Mouse (Mus musculus) cortical plate, adult 2 months (tissue): ENCODE data around the gene P4hb. TPM values are rescaled to one million over a fixed set of nuclear protein-coding genes. Genes with fewer than 3 reads are reported as not detected.

ENCODE experiments used
- H3K27ac ChIP-seq: fragments of 200-500 bp; 2 replicates; pipeline ENCODE4 v1.5.1; 2012; ENCODE audit warnings: low read length, control low read depth, inconsistent platforms; ENCODE audit not compliant: insufficient read depth
- H3K4me1 ChIP-seq: fragments of 200-500 bp; 2 replicates; pipeline ENCODE4 v1.6.1; 2011; ENCODE audit warnings: low read length; ENCODE audit not compliant: control insufficient read depth, insufficient read depth
- H3K4me3 ChIP-seq: fragments of 200-500 bp; 2 replicates; pipeline ENCODE4 v1.5.1; 2011; ENCODE audit warnings: mild to moderate bottlenecking, low read length, control low read depth; ENCODE audit not compliant: insufficient read depth
- CTCF ChIP-seq: fragments of 200-500 bp; IDR thresholded peaks from 2 replicates; pipeline ENCODE4 v1.5.1; 2011; ENCODE audit warnings: mild to moderate bottlenecking, control low read depth, low read length; ENCODE audit not compliant: insufficient read depth; ENCODE audit errors: extremely low read depth
- POLR2A ChIP-seq: fragments of 200-500 bp; IDR thresholded peaks from 2 replicates; pipeline ENCODE4 v1.6.1; 2011; ENCODE audit warnings: mild to moderate bottlenecking, low read length, control low read depth; ENCODE audit not compliant: insufficient read depth; ENCODE audit errors: extremely low read depth
- polyA plus RNA-seq: library from polyadenylated mRNA; depleted of rRNA; stranded (reverse); fragments of >200 nt; gene quantifications from 2 replicates; pipeline ENCODE4 v1.2.3, GENCODE M21; 2012

P4hb gene
- polyA plus RNA-seq, 1 experiment = 91.2 TPM

DNA sequence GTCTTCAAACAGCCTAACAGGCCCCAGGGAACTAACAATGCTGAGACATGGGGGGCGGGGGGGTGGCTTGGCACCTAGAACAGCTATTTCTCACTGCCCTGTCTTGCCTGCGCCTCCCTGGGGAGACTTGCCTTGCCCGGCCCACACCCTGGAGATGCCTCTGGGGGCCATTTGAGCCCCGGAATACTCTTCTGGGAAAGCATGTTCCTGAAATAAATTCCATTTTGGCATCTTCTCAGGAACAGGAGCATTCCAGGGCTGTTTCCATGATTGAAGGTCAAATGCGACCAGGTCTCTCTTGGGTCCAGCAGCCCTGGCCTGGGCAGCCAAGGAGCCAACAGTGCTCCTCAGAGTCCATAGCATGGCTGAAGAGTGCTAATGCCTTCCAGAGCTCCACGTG is 30.7 kb downstream of the P4hb start:
- Histone ChIP-seq H3K27ac (no peak overlapping the region), H3K4me3 (no peak overlapping the region), H3K4me1 (no peaks in the 10 kb centered on the region)
- no peak for TF ChIP-seq CTCF
- no peak for TF ChIP-seq POLR2A

DNA sequence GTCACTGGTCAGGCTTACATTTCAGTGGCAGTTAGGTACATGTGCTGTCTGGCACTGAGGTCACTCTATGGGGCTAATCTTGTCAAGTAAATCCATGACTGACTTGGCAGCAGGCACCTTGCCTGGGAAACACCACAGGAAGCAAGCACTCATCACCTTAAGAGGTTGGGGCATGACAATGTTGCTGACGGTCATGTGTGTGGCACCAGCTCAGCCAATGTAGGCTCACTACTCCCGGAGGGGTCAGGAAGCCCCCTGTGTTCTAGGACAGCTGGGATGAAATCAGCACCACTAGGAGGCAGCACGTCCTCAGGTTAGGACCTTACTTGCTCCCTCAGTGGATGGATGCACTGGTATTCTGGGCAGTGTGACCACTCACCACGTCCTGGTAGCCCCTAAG is 31.1 kb downstream of the P4hb start:
- TF ChIP-seq POLR2A (no peak), CTCF (peak; percentile 17; the same call in 1 of the 2 replicates)
- H3K4me1 ChIP-seq = no peaks in the 10 kb centered on the region
- no peak overlapping the region for H3K27ac ChIP-seq
- H3K4me3 ChIP-seq = no peak overlapping the region

DNA sequence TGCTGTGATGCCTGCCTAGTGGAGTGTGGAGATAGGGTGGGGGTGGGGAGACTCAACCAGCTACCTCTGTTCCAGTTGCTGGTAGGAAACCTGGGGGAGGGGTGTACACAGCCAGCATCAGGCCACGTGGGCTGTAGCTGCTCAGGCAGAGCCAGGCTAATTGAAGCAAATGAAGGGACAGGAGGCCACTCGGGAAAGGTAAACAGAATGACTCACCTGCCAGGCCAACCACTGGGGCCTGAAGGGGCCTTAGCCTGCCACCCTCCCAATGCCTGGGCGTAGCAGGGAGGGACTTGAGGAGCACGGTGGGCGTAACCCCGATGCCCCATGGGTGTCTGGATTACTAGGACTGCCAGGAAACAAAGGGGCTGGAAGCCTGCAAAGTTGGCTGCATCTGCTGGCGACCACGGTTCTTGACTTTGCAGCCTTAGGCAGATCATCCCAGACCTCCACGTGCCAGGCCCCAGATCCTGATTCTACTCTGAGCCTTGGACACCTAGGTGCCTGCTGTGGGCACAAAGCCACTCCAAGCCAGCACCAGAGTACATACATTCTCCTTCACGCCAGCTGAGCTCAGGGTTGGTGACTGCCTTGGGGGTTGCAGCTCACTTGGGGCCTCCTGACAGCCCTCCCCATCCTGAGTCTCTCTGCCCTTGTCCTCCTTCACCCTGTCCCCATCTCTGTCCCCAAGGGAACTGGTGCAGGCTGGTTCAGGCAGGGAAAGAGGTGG is 33.6 kb downstream of the P4hb start:
- H3K4me3 ChIP-seq = no peak overlapping the region
- H3K27ac ChIP-seq = no peak overlapping the region
- no peak for TF ChIP-seq POLR2A
- no peak for TF ChIP-seq CTCF
- no peaks in the 10 kb centered on the region for H3K4me1 ChIP-seq

DNA sequence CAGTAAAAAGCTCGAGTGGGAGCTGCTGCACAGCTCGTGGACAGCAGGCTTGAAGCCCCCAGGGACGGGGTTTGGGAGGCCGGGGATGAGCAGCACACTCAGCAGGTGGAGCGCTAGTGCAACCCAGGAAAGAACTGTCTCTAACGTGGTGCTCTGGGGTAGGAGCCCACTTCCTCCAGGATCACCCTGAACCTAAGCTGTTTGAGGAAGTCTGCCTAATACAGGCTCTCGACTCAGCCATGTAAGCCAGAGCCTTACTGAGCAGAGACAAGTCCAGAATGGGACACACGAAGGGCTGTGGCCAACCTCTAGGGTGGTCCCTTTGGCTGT is 34.1 kb downstream of the P4hb start:
- TF ChIP-seq CTCF (no peak), POLR2A (no peak)
- H3K27ac ChIP-seq = no peak overlapping the region
- H3K4me3 ChIP-seq = no peak overlapping the region
- no peaks in the 10 kb centered on the region for H3K4me1 ChIP-seq

DNA sequence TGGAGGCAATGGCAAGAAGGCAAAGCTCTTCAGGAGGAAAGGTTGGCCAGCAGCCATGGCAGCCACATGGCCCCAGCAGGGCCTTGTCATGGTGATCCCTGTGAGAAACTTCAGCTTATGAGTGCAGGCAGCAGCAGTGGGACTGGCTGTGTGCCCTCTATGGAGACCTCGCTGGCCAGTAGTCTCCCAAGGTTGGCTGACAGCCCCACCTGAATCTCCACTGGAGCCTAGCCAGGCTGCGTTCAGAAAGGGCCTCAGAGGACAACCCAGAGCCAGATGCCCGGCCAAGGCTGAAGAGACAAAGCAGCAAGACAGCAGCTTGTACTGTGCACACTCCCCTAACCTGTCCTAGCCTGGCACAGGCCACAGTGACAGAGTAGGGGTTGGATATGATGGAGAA is 34.6 kb downstream of the P4hb start:
- no peaks in the 10 kb centered on the region for H3K4me1 ChIP-seq
- no peak for TF ChIP-seq CTCF
- no peak overlapping the region for H3K27ac ChIP-seq
- no peak overlapping the region for H3K4me3 ChIP-seq

DNA sequence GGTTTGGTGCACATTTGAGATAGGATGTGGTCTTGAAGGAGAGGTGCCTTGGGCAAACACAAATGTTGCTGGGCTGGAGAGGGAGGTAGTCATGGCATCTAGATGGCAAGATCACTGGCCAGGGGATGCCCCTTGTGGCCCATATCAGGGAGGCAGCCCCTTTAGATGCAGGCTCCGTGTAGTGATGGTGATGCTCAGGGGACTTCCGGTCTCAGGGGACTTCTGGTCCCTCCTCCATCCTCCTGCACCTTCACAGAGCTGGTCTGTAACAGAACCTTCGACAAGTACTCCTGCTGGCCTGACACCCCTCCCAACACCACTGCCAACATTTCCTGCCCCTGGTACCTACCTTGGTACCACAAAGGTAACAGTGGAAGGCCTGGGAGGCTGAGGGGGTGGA is 37.2 kb downstream of the P4hb start:
- TF ChIP-seq POLR2A (no peak), CTCF (no peak)
- Histone ChIP-seq H3K27ac (no peak overlapping the region), H3K4me1 (no peaks in the 10 kb centered on the region), H3K4me3 (no peak overlapping the region)

DNA sequence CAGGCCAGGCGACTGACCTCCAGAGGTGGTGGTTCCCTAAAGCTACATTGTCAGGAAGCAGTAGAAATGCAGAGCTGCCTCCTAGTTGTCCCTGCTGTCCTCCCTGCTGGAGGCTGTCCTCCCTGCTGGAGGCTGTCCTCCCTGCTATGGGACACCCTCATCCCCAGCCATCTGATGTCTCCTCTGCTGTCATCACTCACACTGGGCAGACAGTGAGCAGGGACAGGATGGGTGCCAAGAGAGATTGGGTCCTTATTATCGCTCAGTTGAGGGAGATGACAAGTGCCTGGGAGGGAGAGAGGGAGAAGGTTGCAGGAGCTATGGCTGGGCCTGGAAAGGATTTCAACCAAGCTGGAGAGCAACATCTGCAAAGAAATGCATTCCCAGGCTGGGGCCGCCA is 37.9 kb downstream of the P4hb start:
- no peak overlapping the region for H3K4me3 ChIP-seq
- no peak for TF ChIP-seq CTCF
- TF ChIP-seq POLR2A = no peak

DNA sequence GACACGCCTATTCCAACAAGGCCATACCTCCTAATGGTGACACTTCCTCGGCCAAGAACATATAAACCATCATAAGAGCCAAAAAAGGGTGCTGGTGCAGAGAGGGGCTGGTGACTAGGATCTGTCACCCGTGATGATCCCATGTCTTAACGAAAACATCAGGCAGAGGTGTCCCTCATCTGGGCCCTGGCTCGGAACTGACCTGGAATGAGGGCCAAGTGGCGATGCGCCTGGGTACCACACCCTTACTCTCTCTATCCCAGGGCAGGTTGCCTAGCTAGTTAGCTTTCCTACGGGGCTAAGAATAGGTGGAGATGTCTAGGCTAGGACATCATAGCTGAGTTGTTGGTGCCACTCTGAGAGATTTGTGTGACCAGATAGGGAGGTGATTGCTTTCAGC is 39.0 kb downstream of the P4hb start:
- no peak for TF ChIP-seq POLR2A
- Histone ChIP-seq H3K4me1 (no peaks in the 10 kb centered on the region), H3K27ac (no peak overlapping the region), H3K4me3 (no peak overlapping the region)

More for the DNA sequence above, 37.9 kb downstream of the P4hb start:
- H3K27ac ChIP-seq = no peak overlapping the region
- no peaks in the 10 kb centered on the region for H3K4me1 ChIP-seq

DNA sequence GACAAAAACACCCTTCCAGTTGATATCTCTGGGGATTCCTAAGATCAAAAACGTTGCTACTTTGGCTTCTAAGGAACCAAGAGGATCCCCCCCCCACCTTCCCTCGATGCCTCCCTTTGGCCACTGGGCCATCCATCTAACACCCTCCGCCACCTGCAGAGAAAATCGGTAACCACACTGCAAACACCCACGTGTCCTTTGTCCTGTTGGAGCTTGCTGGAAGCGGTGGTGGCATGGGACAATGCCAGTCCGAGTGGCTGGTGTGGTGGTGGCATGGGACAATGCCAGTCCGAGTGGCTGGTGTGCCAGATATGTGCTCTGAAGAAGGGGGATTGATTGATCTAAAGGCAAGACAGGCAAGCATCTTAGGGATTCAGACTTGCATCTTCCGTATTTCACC is 41.4 kb downstream of the P4hb start:
- Histone ChIP-seq H3K4me1 (no peaks in the 10 kb centered on the region), H3K4me3 (no peak overlapping the region), H3K27ac (no peak overlapping the region)
- TF ChIP-seq POLR2A = no peak
- TF ChIP-seq CTCF = no peak

DNA sequence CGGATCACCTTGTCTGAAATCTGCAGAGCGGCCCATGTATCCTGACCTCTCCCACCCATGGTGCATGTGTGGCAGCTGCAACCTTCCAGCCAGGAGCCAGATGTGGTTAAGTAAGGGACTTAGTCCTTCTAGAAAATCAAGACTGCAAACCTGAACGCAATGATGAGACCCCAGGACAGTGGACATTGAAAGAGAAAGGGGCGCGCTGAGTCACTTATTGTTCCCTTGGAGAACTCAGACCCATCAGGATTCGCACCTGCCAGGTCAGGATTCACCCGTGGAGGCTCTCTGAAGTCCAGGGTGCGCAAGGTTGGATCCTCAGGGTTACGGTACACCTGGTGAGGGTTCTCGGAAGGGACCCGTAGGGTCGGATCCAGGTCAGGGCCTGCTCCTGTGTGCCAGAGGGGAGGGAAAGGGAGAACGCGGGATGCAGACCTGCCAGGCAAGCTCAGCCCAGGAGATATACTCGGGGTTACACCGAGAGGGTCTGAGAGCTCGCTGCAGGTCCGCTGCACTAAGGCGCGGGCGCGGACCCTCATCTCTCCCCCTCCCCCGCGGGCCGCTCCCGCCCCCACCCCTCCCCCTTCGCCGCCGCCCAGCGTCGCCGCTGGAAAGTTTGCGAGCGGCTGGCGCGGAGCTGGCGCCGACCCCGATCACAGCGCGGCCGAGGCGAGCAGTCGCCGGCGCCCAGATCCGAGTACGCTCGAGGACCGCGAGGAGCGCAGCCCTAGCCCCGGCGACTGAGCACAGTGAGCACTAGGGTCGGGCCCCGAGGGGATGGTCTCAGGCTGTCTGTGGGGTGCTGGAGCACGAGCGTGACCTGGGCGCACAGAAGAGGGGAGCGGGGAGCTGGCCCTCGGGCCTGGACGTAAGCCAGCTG is 42.7 kb downstream of the P4hb start, which contains the start of gene Gcgr:
Gcgr (plus strand) TSS at position 615 of the 880 bp plus-strand sequence.
- TF ChIP-seq CTCF = no peak
- TF ChIP-seq POLR2A = no peak
- Histone ChIP-seq H3K4me3 (no peak within 1 kb of the TSS), H3K4me1 (no peaks in the 10 kb centered on the region), H3K27ac (no peak within 1 kb of the TSS)
